Comparison of ENCODE assay signal across 9 mouse cellular contexts in genomic region chrX:7610035-7610434, GRCm38 (mm10). TPM values are rescaled to one million over a fixed set of nuclear protein-coding genes. Genes with fewer than 3 reads are reported as not detected.
DNase-seq lines count a peak whose midpoint lies in the region; ATAC-seq and TF ChIP-seq lines count a peak whose summit lies in the region.
"Had no signal": no experiment of that assay in that cellular context is flagged by ENCODE, and none has a peak within 500 bp of the region (broad histone marks: within the 10 kb centered on the region; RNA-seq: fewer than 3 reads in every experiment).

No protein-coding gene starts in this region.

- no peak overlapping the region for H3K27ac ChIP-seq in kidney, postnatal 0 days
- H3K27ac ChIP-seq in forebrain, embryonic 16.5 days (ENCODE audit: low read length) = no peak overlapping the region
- no peak overlapping the region for H3K27ac ChIP-seq in midbrain, embryonic 12.5 days (replicated peaks)

- H3K9me3 ChIP-seq in kidney, postnatal 0 days (replicated peaks; ENCODE audit: low read length) = no peaks in the 10 kb centered on the region
- H3K9me3 ChIP-seq in forebrain, embryonic 16.5 days (ENCODE audit: control insufficient read depth, low read length) = no peaks in the 10 kb centered on the region; the same call in 1 of the 2 replicates
- no peaks in the 10 kb centered on the region for H3K9me3 ChIP-seq in midbrain, embryonic 12.5 days

- H3K4me1 ChIP-seq in kidney, postnatal 0 days (replicated peaks; ENCODE audit: insufficient read depth, low read length) = no peaks in the 10 kb centered on the region
- 0 out of 2 replicates have a peak, but pooled peaks cover 2% of the 10 kb centered on the region for H3K4me1 ChIP-seq in forebrain, embryonic 16.5 days (replicated peaks; ENCODE audit: control insufficient read depth, insufficient read depth, low read length)
- H3K4me1 ChIP-seq in midbrain, embryonic 12.5 days = no peaks in the 10 kb centered on the region; the same call in 1 of the 2 replicates

- 33% methylated on average over 21 of the region's 21 CpGs for WGBS in kidney, postnatal 0 days
- WGBS in forebrain, embryonic 16.5 days = 24% methylated on average over 21 of the region's 21 CpGs
- 31% methylated on average over 21 of the region's 21 CpGs for WGBS in midbrain, embryonic 12.5 days

- H3K9ac ChIP-seq in kidney, postnatal 0 days (ENCODE audit: low read depth, low read length) = no peak overlapping the region
- H3K9ac ChIP-seq in forebrain, embryonic 16.5 days (replicated peaks; ENCODE audit: low read depth, low read length) = peak overlapping the region; percentile 64
- H3K9ac ChIP-seq in midbrain, embryonic 12.5 days (replicated peaks) = peak overlapping the region; percentile 25; the same call in 1 of the 2 replicates

- peak overlapping the region; percentile 28 for H3K4me3 ChIP-seq in kidney, postnatal 0 days (replicated peaks; ENCODE audit: low read depth, low read length)
- H3K4me3 ChIP-seq in forebrain, embryonic 16.5 days (replicated peaks; ENCODE audit: low read length) = peak overlapping the region; percentile 48
- H3K4me3 ChIP-seq in midbrain, embryonic 12.5 days = peak overlapping the region; percentile 38

- peak overlapping the region; percentile 61 for H3K4me2 ChIP-seq in kidney, postnatal 0 days (ENCODE audit: low read length)
- H3K4me2 ChIP-seq in forebrain, embryonic 16.5 days (ENCODE audit: low read length) = peak overlapping the region; percentile 72
- H3K4me2 ChIP-seq in midbrain, embryonic 12.5 days (replicated peaks) = peak overlapping the region; percentile 61

- H3K36me3 ChIP-seq in kidney, postnatal 0 days (ENCODE audit: insufficient read depth, low read length) = no peaks in the 10 kb centered on the region
- H3K36me3 ChIP-seq in forebrain, embryonic 16.5 days (ENCODE audit: control insufficient read depth, insufficient read depth) = no peaks in the 10 kb centered on the region
- H3K36me3 ChIP-seq in midbrain, embryonic 12.5 days = no peaks in the 10 kb centered on the region

- H3K27me3 ChIP-seq in kidney, postnatal 0 days (ENCODE audit: insufficient read depth, low read length) = no peaks in the 10 kb centered on the region
- H3K27me3 ChIP-seq in forebrain, embryonic 16.5 days (replicated peaks; ENCODE audit: control insufficient read depth, insufficient read depth, low read length) = no peaks in the 10 kb centered on the region
- H3K27me3 ChIP-seq in midbrain, embryonic 12.5 days = no peaks in the 10 kb centered on the region; the same call in 1 of the 2 replicates

- ATAC-seq in kidney, postnatal 0 days (replicated peaks; ENCODE audit: low FRiP score, low read depth) = no peak
- peak; percentile 16 for ATAC-seq in forebrain, embryonic 16.5 days
- ATAC-seq in midbrain, embryonic 12.5 days (ENCODE audit: low FRiP score, low read depth) = no peak
- ATAC-seq: Patski had no signal

- DNase-seq in kidney, postnatal 0 days (ENCODE audit: low spot score) = no peak
- no peak for DNase-seq in kidney, postnatal 4 days
- peak; percentile 30 for DNase-seq in cerebellum, adult 8-10 months
- no peak for DNase-seq in Muller cell, postnatal 12 days (ENCODE audit: inconsistent ontology term)
- DNase-seq in thymus, postnatal 10 days (ENCODE audit: low spot score in 2 of 2) = no peak
- DNase-seq in urinary bladder, postnatal 10 days (ENCODE audit: low spot score) = no peak

- TF ChIP-seq CTCF in kidney, postnatal 0 days (IDR thresholded peaks at IDR 0.05; ENCODE audit: low read depth) = no peak

RNA-seq across cellular contexts. Expression of gene Cacna1f, which starts 3.2 kb away (rescaled TPM):
- 0.04 TPM in 1 of 2 replicates, not detected in the other for polyA plus RNA-seq in kidney, postnatal 0 days (2015; fragmentation: Nextera tagmentation; extraction: Ambion mirVana)
- polyA plus RNA-seq in forebrain, embryonic 16.5 days (2015; fragmentation: Nextera tagmentation; extraction: Ambion mirVana) = 0.06 and 0.16 TPM in 2 replicates
- not detected in 2 replicates for polyA plus RNA-seq in midbrain, embryonic 12.5 days (2016; fragmentation: Nextera tagmentation; extraction: Ambion mirVana)
- polyA plus RNA-seq: Patski had no signal

RNA-seq across cellular contexts. Expression of gene Ccdc22, which starts 4.7 kb away (rescaled TPM):
- polyA plus RNA-seq in kidney, postnatal 0 days (2015; fragmentation: Nextera tagmentation; extraction: Ambion mirVana) = 27.8 and 29.2 TPM in 2 replicates
- 40.5 and 43.9 TPM in 2 replicates for polyA plus RNA-seq in forebrain, embryonic 16.5 days (2015; fragmentation: Nextera tagmentation; extraction: Ambion mirVana)
- 30.3 and 30.8 TPM in 2 replicates for polyA plus RNA-seq in midbrain, embryonic 12.5 days (2016; fragmentation: Nextera tagmentation; extraction: Ambion mirVana)

RNA-seq across cellular contexts. Expression of gene Syp, which starts 28.2 kb away (rescaled TPM):
- 1.3 and 1.4 TPM in 2 replicates for polyA plus RNA-seq in kidney, postnatal 0 days (2015; fragmentation: Nextera tagmentation; extraction: Ambion mirVana)
- 120 and 161 TPM in 2 replicates for polyA plus RNA-seq in forebrain, embryonic 16.5 days (2015; fragmentation: Nextera tagmentation; extraction: Ambion mirVana)
- 39.9 and 40.8 TPM in 2 replicates for polyA plus RNA-seq in midbrain, embryonic 12.5 days (2016; fragmentation: Nextera tagmentation; extraction: Ambion mirVana)

RNA-seq across cellular contexts. Expression of gene Ppp1r3f, which starts 36.0 kb away (rescaled TPM):
- 1.4 and 1.6 TPM in 2 replicates for polyA plus RNA-seq in kidney, postnatal 0 days (2015; fragmentation: Nextera tagmentation; extraction: Ambion mirVana)
- polyA plus RNA-seq in forebrain, embryonic 16.5 days (2015; fragmentation: Nextera tagmentation; extraction: Ambion mirVana) = 4.1 and 4.6 TPM in 2 replicates
- polyA plus RNA-seq in midbrain, embryonic 12.5 days (2016; fragmentation: Nextera tagmentation; extraction: Ambion mirVana) = 4.9 and 5.7 TPM in 2 replicates

RNA-seq across cellular contexts. Expression of gene Foxp3, which starts 36.6 kb away (rescaled TPM):
- 0.04 TPM in 1 of 2 replicates, not detected in the other for polyA plus RNA-seq in kidney, postnatal 0 days (2015; fragmentation: Nextera tagmentation; extraction: Ambion mirVana)
- 0.11 and 0.16 TPM in 2 replicates for polyA plus RNA-seq in forebrain, embryonic 16.5 days (2015; fragmentation: Nextera tagmentation; extraction: Ambion mirVana)
- polyA plus RNA-seq in midbrain, embryonic 12.5 days (2016; fragmentation: Nextera tagmentation; extraction: Ambion mirVana) = 0.09 and 0.13 TPM in 2 replicates

Comparison
In these comparisons a context has a peak if more than half of its experiments do, and no peak if none do; other contexts are left out.
1. RNA of gene Syp, which starts 28.2 kb away (polyA plus RNA-seq): 120 to 161 TPM in forebrain, embryonic 16.5 days and 39.9 to 40.8 TPM in midbrain, embryonic 12.5 days; 1.3 to 1.4 TPM in kidney, postnatal 0 days; every median in the first group is over 10 times any median in the second.
2. Peak in every context shown above with its lines, with median percentiles within 50 percentile points of each other: H3K4me2 ChIP-seq and H3K4me3 ChIP-seq.